Mouse (Mus musculus): ENCODE measurements at regions not wholly inside any gene's neighbourhood (a gene's known extent, or its start where the extent isn't known, plus 50 kb on each side); places are given as distances from the start of the nearest gene placed in this dataset.

DNA sequence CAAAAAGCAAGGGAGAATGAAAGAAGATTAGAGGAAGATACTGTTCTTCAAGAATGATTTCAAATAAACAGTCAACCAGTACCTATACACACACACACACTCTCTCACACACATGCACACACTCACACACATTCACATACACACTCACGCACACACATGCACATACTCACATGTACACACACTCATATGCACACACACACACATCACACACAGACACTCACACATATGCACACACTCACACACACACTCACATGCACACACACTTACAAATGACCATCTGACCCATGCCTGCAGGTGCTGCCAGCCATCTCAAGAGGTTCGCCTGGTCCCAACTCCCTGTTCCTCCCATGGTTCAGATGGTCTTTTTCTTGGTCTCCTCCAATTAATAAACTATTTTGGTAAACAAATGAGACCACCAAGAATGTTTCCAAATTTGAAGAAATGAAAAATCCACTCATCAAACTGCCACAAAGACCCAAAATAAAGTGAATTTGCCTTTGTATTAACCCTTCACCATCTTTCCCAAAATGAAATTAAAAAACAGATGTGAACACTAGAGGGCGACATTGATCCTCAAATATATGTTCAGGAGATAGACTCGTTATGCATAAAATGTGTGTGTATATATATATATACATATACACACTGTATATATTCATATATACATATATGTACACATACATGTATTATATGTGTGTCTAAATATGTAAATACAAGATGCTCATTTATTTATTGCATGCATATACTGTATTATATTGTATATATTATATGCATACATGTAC is 150.3 kb upstream of the Ank start:
- DNase-seq, result peak; percentile 83

DNA sequence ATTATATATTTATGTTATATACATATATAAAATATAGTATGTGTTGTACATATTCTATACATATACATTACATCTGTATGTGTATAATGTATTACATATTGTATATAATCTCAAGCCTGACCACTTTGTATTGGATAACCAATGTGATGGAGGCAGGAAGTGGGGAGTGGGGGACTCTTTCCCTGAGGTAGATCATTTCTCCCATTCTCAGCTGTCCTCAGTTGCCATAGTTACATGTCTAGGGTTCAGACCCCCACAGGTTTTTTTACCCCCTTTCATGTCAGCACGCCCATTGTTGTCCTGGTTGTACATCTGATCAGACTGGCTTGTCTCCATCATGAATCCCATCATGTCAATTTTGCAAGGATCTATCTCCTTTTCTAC is 149.7 kb upstream of the Ank start:
- Histone ChIP-seq H3K36me3 (ENCODE audit: insufficient read depth) (no peaks in the 10 kb centered on the region), H3K9ac (no peak overlapping the region), H3K27me3 (ENCODE audit: insufficient read depth, low read length) (no peaks in the 10 kb centered on the region), H3K4me1 (ENCODE audit: insufficient read depth) (no peaks in the 10 kb centered on the region), H3K9me3 (ENCODE audit: low read depth, low read length) (no peaks in the 10 kb centered on the region), H3K27ac (ENCODE audit: low read depth) (no peak overlapping the region), H3K4me2 (no peak overlapping the region), H3K4me3 (ENCODE audit: low read depth, low read length) (no peak overlapping the region)
- no peak for TF ChIP-seq CTCF (IDR thresholded peaks at IDR 0.05; ENCODE audit: low read depth)
- ATAC-seq (ENCODE audit: insufficient read depth), result no peak
- 83% methylated on average over 1 of the region's 1 CpGs for WGBS
- no peak for DNase-seq

More for the DNA sequence above, 150.3 kb upstream of the Ank start:
- Histone ChIP-seq H3K27me3 (ENCODE audit: insufficient read depth, low read length) (no peaks in the 10 kb centered on the region), H3K9me3 (ENCODE audit: low read depth, low read length) (no peaks in the 10 kb centered on the region), H3K27ac (ENCODE audit: low read depth) (no peak overlapping the region), H3K36me3 (ENCODE audit: insufficient read depth) (no peaks in the 10 kb centered on the region), H3K4me1 (ENCODE audit: insufficient read depth) (no peaks in the 10 kb centered on the region), H3K4me3 (ENCODE audit: low read depth, low read length) (no peak overlapping the region), H3K9ac (no peak overlapping the region), H3K4me2 (no peak overlapping the region)
- peak; percentile 31; the same call in 1 of the 2 replicates for ATAC-seq (ENCODE audit: insufficient read depth)
- TF ChIP-seq CTCF (IDR thresholded peaks at IDR 0.05; ENCODE audit: low read depth), result peak; percentile 68
- WGBS, result 48% methylated on average over 4 of the region's 4 CpGs

DNA sequence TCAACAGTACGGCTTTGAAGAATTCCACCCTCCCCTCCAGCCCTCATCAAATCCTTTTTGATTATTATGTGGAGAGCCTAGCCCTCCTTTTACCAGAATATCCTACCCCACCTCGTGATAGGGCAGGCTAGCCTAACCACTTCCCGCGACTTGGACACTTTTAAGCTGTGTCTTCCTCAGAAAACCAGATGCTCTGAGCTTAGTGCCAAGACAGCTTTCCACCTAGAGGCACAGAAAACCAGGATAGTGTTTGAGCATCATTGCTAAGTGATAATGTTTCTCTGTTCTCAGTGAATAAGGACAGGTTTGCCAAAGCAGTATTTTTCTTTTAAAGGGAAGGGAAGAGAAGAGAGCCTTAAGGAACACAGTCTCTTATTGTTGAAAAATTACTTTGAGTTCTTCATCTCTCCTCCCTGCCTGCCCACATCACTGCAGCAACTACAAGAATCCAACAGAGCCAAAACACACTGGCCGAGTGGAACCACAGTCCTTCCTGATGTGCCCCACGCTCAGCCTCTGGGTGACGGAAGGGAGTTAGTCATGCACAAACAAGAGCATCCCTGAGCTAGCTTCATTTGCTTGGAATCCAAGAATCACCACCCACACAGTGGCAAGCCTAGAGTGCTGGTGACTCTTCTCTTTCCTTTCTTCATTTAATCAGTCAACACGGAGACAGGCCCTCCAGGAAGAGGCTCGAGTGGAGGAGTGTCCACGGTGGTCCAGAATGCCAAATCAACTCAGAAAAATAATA is 144.4 kb upstream of the Ank start:
- no peak for DNase-seq
- no peak for ATAC-seq (ENCODE audit: insufficient read depth)
- no peaks in the 10 kb centered on the region for H3K27me3 ChIP-seq (ENCODE audit: insufficient read depth, low read length)
- no peaks in the 10 kb centered on the region for H3K9me3 ChIP-seq (ENCODE audit: low read depth, low read length)
- no peaks in the 10 kb centered on the region for H3K36me3 ChIP-seq (ENCODE audit: insufficient read depth)
- H3K9ac ChIP-seq, result no peak overlapping the region
- 63% methylated on average over 10 of the region's 10 CpGs for WGBS
- no peak for TF ChIP-seq CTCF (IDR thresholded peaks at IDR 0.05; ENCODE audit: low read depth)
- H3K4me3 ChIP-seq (ENCODE audit: low read depth, low read length), result no peak overlapping the region
- H3K4me2 ChIP-seq, result no peak overlapping the region
- H3K4me1 ChIP-seq (ENCODE audit: insufficient read depth), result no peaks in the 10 kb centered on the region
- H3K27ac ChIP-seq (ENCODE audit: low read depth), result no peak overlapping the region

DNA sequence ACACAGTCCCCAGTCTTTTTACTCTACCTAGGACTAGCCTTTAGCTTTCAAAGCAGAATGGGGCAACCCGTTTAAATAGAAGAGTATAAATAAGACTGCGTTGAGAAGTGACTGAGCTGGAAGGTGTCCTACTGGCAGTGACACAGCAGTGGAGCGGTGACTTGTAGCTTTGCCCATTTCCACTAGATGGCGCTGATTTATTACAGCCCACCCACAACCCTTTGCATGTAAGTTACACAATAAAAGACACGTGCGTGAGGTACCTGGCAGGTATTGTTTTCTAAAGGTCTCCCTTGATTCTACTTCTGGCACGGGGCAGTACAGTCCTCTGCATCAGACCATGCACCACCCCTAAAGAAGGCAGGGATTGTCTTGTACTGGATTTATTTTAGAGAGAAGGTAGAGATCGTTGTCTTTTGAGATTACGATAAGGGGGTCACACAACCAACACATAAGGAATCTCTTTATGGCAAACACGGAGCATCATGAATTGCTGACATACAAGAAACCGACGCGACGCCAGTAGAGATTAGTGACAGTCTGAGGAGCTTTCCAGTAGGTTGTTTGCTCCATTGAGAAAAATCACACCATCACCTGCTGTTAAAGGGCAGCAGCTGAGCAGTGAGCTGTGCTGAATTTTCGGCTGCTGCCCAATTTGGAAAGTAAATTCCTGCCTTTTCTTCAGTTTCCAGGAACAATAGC is 140.5 kb upstream of the Ank start:
- peak; percentile 91 for TF ChIP-seq CTCF (IDR thresholded peaks at IDR 0.05; ENCODE audit: low read depth)
- Histone ChIP-seq H3K4me3 (ENCODE audit: low read depth, low read length) (no peak overlapping the region), H3K9me3 (ENCODE audit: low read depth, low read length) (no peaks in the 10 kb centered on the region), H3K4me1 (ENCODE audit: insufficient read depth) (no peaks in the 10 kb centered on the region), H3K4me2 (no peak overlapping the region), H3K27me3 (ENCODE audit: insufficient read depth, low read length) (no peaks in the 10 kb centered on the region), H3K36me3 (ENCODE audit: insufficient read depth) (no peaks in the 10 kb centered on the region), H3K9ac (no peak overlapping the region), H3K27ac (ENCODE audit: low read depth) (no peak overlapping the region)
- WGBS, result 25% methylated on average over 15 of the region's 15 CpGs
- ATAC-seq (ENCODE audit: insufficient read depth), result peak; percentile 62
- DNase-seq, result peak; percentile 87

DNA sequence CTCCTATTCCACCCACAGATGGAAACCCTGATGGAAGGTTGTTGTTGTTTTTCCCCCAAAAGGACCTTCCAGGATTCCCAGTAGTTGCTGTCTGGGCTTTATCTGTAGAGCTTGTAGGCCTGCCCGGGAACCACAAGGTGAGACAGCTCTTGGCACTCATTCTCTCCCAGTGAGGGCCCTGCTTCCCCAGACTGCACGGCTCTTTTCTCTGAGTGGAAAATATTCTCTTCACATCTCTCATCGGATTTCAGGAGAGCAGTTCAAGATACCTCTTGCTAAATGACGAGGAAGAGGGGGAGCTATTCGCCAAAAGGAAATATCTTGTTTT is 140.0 kb upstream of the Ank start:
- H3K36me3 ChIP-seq (ENCODE audit: insufficient read depth), result no peaks in the 10 kb centered on the region
- 64% methylated on average over 5 of the region's 5 CpGs for WGBS
- no peaks in the 10 kb centered on the region for H3K4me1 ChIP-seq (ENCODE audit: insufficient read depth)
- H3K9me3 ChIP-seq (ENCODE audit: low read depth, low read length), result no peaks in the 10 kb centered on the region
- H3K27ac ChIP-seq (ENCODE audit: low read depth), result no peak overlapping the region
- H3K9ac ChIP-seq, result no peak overlapping the region
- ATAC-seq (ENCODE audit: insufficient read depth) (no peak), DNase-seq (no peak)
- no peaks in the 10 kb centered on the region for H3K27me3 ChIP-seq (ENCODE audit: insufficient read depth, low read length)
- H3K4me2 ChIP-seq, result no peak overlapping the region
- no peak overlapping the region for H3K4me3 ChIP-seq (ENCODE audit: low read depth, low read length)
- no peak for TF ChIP-seq CTCF (IDR thresholded peaks at IDR 0.05; ENCODE audit: low read depth)

DNA sequence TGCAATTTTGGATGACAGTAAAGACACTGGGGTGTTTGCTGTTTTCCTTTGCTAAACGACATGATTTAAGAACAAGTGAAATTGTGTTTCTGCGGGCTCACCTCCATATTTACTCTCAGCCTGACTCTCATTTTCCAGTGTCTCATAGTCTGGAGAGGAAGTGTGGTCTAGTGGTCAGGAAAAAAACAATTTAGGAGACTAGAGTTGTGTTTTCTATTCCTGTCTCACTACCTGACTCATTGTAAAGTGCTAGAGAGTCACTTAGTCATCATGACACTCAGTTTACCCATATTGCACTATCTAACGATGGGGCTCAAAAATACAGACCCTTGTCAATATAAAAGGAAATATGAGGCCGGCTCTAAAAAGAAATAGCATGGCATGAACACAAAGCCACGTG is 138.7 kb upstream of the Ank start:
- 79% methylated on average over 5 of the region's 5 CpGs for WGBS

DNA sequence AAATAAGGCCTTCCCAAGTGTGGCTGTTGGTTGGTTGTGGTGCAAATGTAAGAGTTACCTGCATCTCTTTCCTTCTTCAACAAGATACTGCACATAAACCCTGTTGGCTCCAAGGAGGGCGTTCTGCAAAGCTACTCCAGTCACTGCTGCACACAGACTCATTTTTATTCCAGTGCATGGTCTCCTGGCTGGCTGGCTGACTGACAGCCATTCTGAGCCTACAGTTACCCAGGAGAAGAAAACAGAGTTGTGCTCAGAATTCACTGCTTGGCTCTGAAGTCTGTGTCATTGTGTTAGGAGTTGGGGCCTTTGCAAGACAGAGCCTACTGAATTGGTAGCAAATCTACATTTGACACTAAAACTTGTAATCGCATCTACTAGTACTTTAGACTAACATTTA is 138.0 kb upstream of the Ank start:
- Histone ChIP-seq H3K27me3 (ENCODE audit: insufficient read depth, low read length) (no peaks in the 10 kb centered on the region), H3K9ac (no peak overlapping the region), H3K9me3 (ENCODE audit: low read depth, low read length) (no peaks in the 10 kb centered on the region), H3K27ac (ENCODE audit: low read depth) (no peak overlapping the region), H3K4me2 (no peak overlapping the region), H3K4me1 (ENCODE audit: insufficient read depth) (no peaks in the 10 kb centered on the region), H3K4me3 (ENCODE audit: low read depth, low read length) (no peak overlapping the region), H3K36me3 (ENCODE audit: insufficient read depth) (no peaks in the 10 kb centered on the region)
- 86% methylated on average over 2 of the region's 2 CpGs for WGBS
- ATAC-seq (ENCODE audit: insufficient read depth) (no peak), DNase-seq (no peak)
- TF ChIP-seq CTCF (IDR thresholded peaks at IDR 0.05; ENCODE audit: low read depth), result no peak

More for the DNA sequence above, 138.7 kb upstream of the Ank start:
- no peak for TF ChIP-seq CTCF (IDR thresholded peaks at IDR 0.05; ENCODE audit: low read depth)
- Histone ChIP-seq H3K4me2 (no peak overlapping the region), H3K9me3 (ENCODE audit: low read depth, low read length) (no peaks in the 10 kb centered on the region), H3K27ac (ENCODE audit: low read depth) (no peak overlapping the region), H3K9ac (no peak overlapping the region), H3K4me1 (ENCODE audit: insufficient read depth) (no peaks in the 10 kb centered on the region), H3K36me3 (ENCODE audit: insufficient read depth) (no peaks in the 10 kb centered on the region), H3K27me3 (ENCODE audit: insufficient read depth, low read length) (no peaks in the 10 kb centered on the region), H3K4me3 (ENCODE audit: low read depth, low read length) (no peak overlapping the region)
- no peak for ATAC-seq (ENCODE audit: insufficient read depth)
- no peak for DNase-seq

Data from lung, embryonic 14.5 days (tissue).